Mouse (Mus musculus): ENCODE results near the gene Nhlh2. TPM values are rescaled to one million over a fixed set of nuclear protein-coding genes. Genes with fewer than 3 reads are reported as not detected.

Nhlh2 gene
- 38.8 and 44.3 TPM in 2 replicates for polyA plus RNA-seq (2015; fragmentation: Nextera tagmentation; extraction: Ambion mirVana)

GRCm38 (mm10) chr3:102009926-102010381 lies at the start of gene Nhlh2:
Gene Nhlh2 (plus strand): TSS chr3:102010076.
- Histone ChIP-seq H3K9ac (peak within 1 kb of the TSS; percentile 72), H3K4me3 (peak within 1 kb of the TSS; percentile 50), H3K36me3 (replicated peaks) (no peaks in the 10 kb centered on the region), H3K27ac (peak within 1 kb of the TSS; percentile 93), H3K4me2 (peak within 1 kb of the TSS; percentile 69), H3K9me3 (no peaks in the 10 kb centered on the region), H3K27me3 (replicated peaks) (peaks cover 3% of the 10 kb centered on the region; the same call in 1 of the 2 replicates), H3K4me1 (peaks cover 20% of the 10 kb centered on the region)
- no peak; the same call in none of the 2 replicates for ATAC-seq (replicated peaks)
- 11% methylated on average over 2 of the region's 2 CpGs for WGBS

- no peak for ATAC-seq (replicated peaks)
- Histone ChIP-seq H3K27me3 (replicated peaks) (no peaks in the 10 kb centered on the region), H3K9ac (no peak overlapping the region), H3K4me1 (peaks cover 16% of the 10 kb centered on the region; the same call in 1 of the 2 replicates), H3K4me2 (no peak overlapping the region), H3K27ac (no peak overlapping the region), H3K36me3 (replicated peaks) (no peaks in the 10 kb centered on the region), H3K4me3 (no peak overlapping the region), H3K9me3 (no peaks in the 10 kb centered on the region)
- 83% methylated on average over 15 of the region's 15 CpGs for WGBS
Measured at GRCm38 (mm10) chr3:101961146-101961835, 48.6 kb upstream of the Nhlh2 start.

GRCm38 (mm10) chr3:101963501-101963900 lies 46.4 kb upstream of the Nhlh2 start:
- Histone ChIP-seq H3K36me3 (replicated peaks) (no peaks in the 10 kb centered on the region), H3K27ac (no peak overlapping the region), H3K4me3 (no peak overlapping the region), H3K4me2 (no peak overlapping the region), H3K27me3 (replicated peaks) (no peaks in the 10 kb centered on the region), H3K9ac (no peak overlapping the region), H3K4me1 (peaks cover 26% of the 10 kb centered on the region), H3K9me3 (no peaks in the 10 kb centered on the region)
- no peak for ATAC-seq (replicated peaks)
- WGBS, result 18% methylated on average over 9 of the region's 9 CpGs

GRCm38 (mm10) chr3:101964352-101964751 lies 45.5 kb upstream of the Nhlh2 start:
- peaks cover 26% of the 10 kb centered on the region for H3K4me1 ChIP-seq
- no peak overlapping the region for H3K27ac ChIP-seq
- ATAC-seq (replicated peaks), result no peak
- H3K4me3 ChIP-seq, result no peak overlapping the region
- H3K27me3 ChIP-seq (replicated peaks), result no peaks in the 10 kb centered on the region
- H3K36me3 ChIP-seq (replicated peaks), result no peaks in the 10 kb centered on the region
- H3K4me2 ChIP-seq, result no peak overlapping the region
- H3K9me3 ChIP-seq, result no peaks in the 10 kb centered on the region
- WGBS, result 37% methylated on average over 7 of the region's 7 CpGs
- H3K9ac ChIP-seq, result no peak overlapping the region

GRCm38 (mm10) chr3:101966825-101967558 lies 42.9 kb upstream of the Nhlh2 start:
- H3K9me3 ChIP-seq, result no peaks in the 10 kb centered on the region
- H3K27me3 ChIP-seq (replicated peaks), result no peaks in the 10 kb centered on the region
- peak overlapping the region; percentile 64 for H3K27ac ChIP-seq
- ATAC-seq (replicated peaks), result peak; percentile 87
- no peaks in the 10 kb centered on the region for H3K36me3 ChIP-seq (replicated peaks)
- H3K4me2 ChIP-seq, result no peak overlapping the region
- H3K9ac ChIP-seq, result no peak overlapping the region
- peaks cover 26% of the 10 kb centered on the region for H3K4me1 ChIP-seq
- WGBS, result 15% methylated on average over 3 of the region's 3 CpGs
- no peak overlapping the region for H3K4me3 ChIP-seq

- H3K27me3 ChIP-seq (replicated peaks), result no peaks in the 10 kb centered on the region
- no peak for ATAC-seq (replicated peaks)
- H3K9me3 ChIP-seq, result no peaks in the 10 kb centered on the region
- H3K27ac ChIP-seq, result no peak overlapping the region
- H3K9ac ChIP-seq, result no peak overlapping the region
- no peaks in the 10 kb centered on the region for H3K4me1 ChIP-seq
- H3K36me3 ChIP-seq (replicated peaks), result no peaks in the 10 kb centered on the region
- no peak overlapping the region for H3K4me3 ChIP-seq
- no peak overlapping the region for H3K4me2 ChIP-seq
- WGBS, result 87% methylated on average over 10 of the region's 10 CpGs
Measured at GRCm38 (mm10) chr3:101975337-101975736, 34.5 kb upstream of the Nhlh2 start.

GRCm38 (mm10) chr3:101978299-101978994 lies 31.4 kb upstream of the Nhlh2 start:
- no peak for ATAC-seq (replicated peaks)
- H3K4me2 ChIP-seq, result no peak overlapping the region
- H3K9me3 ChIP-seq, result no peaks in the 10 kb centered on the region
- no peaks in the 10 kb centered on the region for H3K4me1 ChIP-seq
- WGBS, result 56% methylated on average over 10 of the region's 10 CpGs
- no peaks in the 10 kb centered on the region for H3K36me3 ChIP-seq (replicated peaks)
- no peak overlapping the region for H3K27ac ChIP-seq
- no peaks in the 10 kb centered on the region for H3K27me3 ChIP-seq (replicated peaks)
- no peak overlapping the region for H3K4me3 ChIP-seq
- no peak overlapping the region for H3K9ac ChIP-seq

GRCm38 (mm10) chr3:101983917-101984316 lies 26.0 kb upstream of the Nhlh2 start:
- Histone ChIP-seq H3K9ac (no peak overlapping the region), H3K4me3 (no peak overlapping the region), H3K36me3 (replicated peaks) (no peaks in the 10 kb centered on the region), H3K27me3 (replicated peaks) (no peaks in the 10 kb centered on the region), H3K4me2 (no peak overlapping the region), H3K4me1 (no peaks in the 10 kb centered on the region), H3K9me3 (no peaks in the 10 kb centered on the region), H3K27ac (no peak overlapping the region)
- ATAC-seq (replicated peaks), result no peak
- 62% methylated on average over 4 of the region's 4 CpGs for WGBS

- Histone ChIP-seq H3K27me3 (replicated peaks) (no peaks in the 10 kb centered on the region), H3K36me3 (replicated peaks) (no peaks in the 10 kb centered on the region), H3K4me1 (no peaks in the 10 kb centered on the region), H3K4me3 (no peak overlapping the region), H3K9ac (no peak overlapping the region), H3K4me2 (no peak overlapping the region), H3K9me3 (no peaks in the 10 kb centered on the region), H3K27ac (no peak overlapping the region)
- no peak for ATAC-seq (replicated peaks)
- WGBS, result 79% methylated on average over 8 of the region's 8 CpGs
Measured at GRCm38 (mm10) chr3:101985634-101986033, 24.2 kb upstream of the Nhlh2 start.

GRCm38 (mm10) chr3:101990136-101990535 lies 19.7 kb upstream of the Nhlh2 start:
- Histone ChIP-seq H3K9me3 (no peaks in the 10 kb centered on the region), H3K4me1 (no peaks in the 10 kb centered on the region), H3K4me3 (no peak overlapping the region), H3K27me3 (replicated peaks) (no peaks in the 10 kb centered on the region), H3K27ac (no peak overlapping the region), H3K36me3 (replicated peaks) (no peaks in the 10 kb centered on the region), H3K9ac (no peak overlapping the region), H3K4me2 (no peak overlapping the region)
- WGBS, result 69% methylated on average over 3 of the region's 3 CpGs
- ATAC-seq (replicated peaks), result no peak

- Histone ChIP-seq H3K9me3 (no peaks in the 10 kb centered on the region), H3K27ac (no peak overlapping the region), H3K27me3 (replicated peaks) (no peaks in the 10 kb centered on the region), H3K9ac (no peak overlapping the region), H3K4me1 (no peaks in the 10 kb centered on the region), H3K4me2 (no peak overlapping the region), H3K4me3 (no peak overlapping the region), H3K36me3 (replicated peaks) (no peaks in the 10 kb centered on the region)
- 47% methylated on average over 6 of the region's 6 CpGs for WGBS
- ATAC-seq (replicated peaks), result no peak
Measured at GRCm38 (mm10) chr3:101990995-101991516, 18.8 kb upstream of the Nhlh2 start.

GRCm38 (mm10) chr3:101997851-101998250 lies 12.0 kb upstream of the Nhlh2 start:
- Histone ChIP-seq H3K27ac (no peak overlapping the region), H3K27me3 (replicated peaks) (no peaks in the 10 kb centered on the region), H3K9ac (no peak overlapping the region), H3K4me3 (no peak overlapping the region), H3K4me2 (no peak overlapping the region), H3K36me3 (replicated peaks) (no peaks in the 10 kb centered on the region), H3K4me1 (no peaks in the 10 kb centered on the region), H3K9me3 (no peaks in the 10 kb centered on the region)
- no peak for ATAC-seq (replicated peaks)
- 95% methylated on average over 3 of the region's 3 CpGs for WGBS
